Mouse (Mus musculus): ENCODE measurements around the gene Card10. TPM values are rescaled to one million over a fixed set of nuclear protein-coding genes. Genes with fewer than 3 reads are reported as not detected.

The Card10 gene
- polyA plus RNA-seq, 1 experiment = 42.9 TPM

DNA sequence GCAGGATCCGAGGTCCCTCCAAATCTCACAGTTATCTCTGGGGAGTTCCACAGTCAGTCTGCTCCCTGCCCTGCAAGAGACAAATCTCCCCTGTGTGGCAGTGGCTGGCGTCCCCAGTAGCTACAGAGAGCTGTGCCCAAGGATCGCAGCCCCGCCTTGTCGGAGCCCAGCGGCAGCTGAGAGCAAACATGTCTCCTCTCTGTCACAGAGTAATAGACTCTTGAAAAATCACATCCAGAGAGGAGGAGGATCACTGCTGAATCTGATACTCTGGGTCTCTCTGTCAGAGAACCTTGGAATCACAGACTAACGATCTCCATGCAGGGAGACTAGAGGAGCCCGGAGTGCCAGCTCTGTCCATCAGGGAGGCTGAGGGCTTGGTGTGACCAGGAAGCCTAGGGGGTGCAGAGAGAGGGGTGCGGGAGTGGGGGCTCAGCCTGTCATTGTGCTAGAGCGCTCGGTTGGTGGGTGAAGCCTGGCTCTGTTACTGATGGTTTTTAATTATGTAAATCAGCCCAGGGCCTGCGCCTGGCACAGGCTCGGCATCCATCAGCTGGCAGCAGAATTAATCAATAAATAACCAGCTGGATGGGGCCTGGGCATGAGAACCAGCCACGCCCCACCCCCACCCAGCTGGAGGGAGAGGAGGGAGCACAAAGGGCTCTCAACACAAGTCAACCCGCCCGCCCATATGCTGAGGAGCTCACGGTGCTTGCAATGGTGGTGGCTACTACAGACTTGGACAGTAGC, 67.2 kb downstream of the Card10 start:
- no peak for DNase-seq (ENCODE audit: low read depth)

DNA sequence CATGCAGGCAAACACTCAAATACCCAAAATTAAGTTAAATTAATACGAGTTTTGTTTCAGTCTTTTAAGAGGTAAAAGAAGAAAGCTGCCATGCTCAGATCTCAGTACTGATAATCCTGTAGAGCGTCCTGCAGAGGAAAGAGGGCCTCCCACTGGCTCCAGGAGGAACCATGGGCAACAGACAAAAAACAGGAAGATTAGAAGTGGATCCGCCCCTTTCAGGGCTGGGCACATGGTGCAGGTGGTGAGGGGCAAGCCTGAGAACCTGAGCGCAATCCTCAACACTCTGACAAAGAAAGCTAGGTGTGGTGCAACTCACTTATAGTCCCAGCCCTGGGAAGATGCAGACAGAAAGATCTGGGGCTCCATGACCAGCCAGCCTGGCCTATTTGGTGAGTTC, 71.0 kb downstream of the Card10 start:
- DNase-seq (ENCODE audit: low read depth) = no peak

DNA sequence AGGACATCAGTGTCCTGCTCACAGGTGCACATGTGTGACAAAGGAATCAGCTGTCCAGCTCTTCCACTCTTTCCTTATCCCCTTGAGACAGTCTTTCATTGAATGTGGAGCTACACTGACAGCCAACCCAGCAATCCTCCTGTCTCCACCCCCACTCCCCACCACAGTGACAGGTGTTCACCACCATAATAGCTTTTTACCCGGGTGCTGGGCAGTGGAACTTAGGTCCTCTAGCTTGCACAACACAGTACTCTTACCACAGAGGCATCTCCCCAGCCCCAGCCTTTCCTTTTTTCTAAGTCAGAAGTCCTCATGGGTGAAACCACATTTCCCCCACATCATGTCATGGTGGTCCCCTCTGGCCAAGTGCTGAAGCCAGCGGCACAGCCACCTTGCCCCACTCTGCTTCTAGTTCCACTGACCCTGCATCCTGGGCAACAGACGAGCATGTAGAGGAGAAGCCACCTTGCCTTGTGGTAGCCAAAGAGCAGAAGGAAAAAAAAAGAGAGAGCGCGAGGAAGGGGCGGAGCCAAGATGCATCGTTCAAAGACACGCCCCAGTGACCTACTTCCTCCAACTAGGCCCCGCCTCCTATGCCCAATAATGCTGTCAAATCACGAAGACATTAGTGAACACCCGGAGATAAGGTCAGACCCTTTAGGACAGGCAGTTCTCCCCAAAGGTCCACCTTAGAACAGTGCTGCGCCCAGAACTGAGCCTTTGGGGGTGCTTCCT, 72.4 kb downstream of the Card10 start:
- no peak for DNase-seq (ENCODE audit: low read depth)

DNA sequence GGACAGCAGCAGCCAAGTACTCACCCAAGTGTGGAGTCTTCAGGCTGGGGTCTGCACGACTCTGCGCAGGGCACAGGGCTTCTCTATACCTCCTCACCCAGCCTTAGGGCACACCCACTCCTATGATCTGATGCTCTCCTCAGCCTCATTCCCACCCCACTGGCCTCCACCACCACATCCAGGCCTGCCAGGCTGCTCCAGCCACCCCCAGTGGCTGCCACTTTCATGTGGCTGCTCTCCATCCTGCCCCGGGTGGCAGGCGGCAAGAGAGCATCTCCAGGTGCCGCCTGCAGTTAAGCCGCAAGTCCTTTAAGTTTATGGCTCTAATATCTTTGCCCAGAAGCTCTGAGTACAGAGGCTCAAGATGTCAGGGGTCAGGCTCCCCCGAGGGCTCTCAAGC, 76.1 kb downstream of the Card10 start:
- DNase-seq (ENCODE audit: low read depth) = no peak

Other genes with a start within 250 kb of the Card10 start
- gene Rac2, start 230.3 kb downstream of the Card10 start, polyA plus RNA-seq (2012; rRNA removed) = 24.7 and 25.5 TPM in 2 replicates
- 25.4 and 32.0 TPM in 2 replicates for gene Cyth4, start 206.0 kb downstream of the Card10 start, polyA plus RNA-seq (2012; rRNA removed)
- gene Elfn2, start 84.3 kb downstream of the Card10 start, polyA plus RNA-seq (2012; rRNA removed) = 0.16 and 0.32 TPM in 2 replicates
- 55.5 and 73.8 TPM in 2 replicates for gene Mfng, start 29.6 kb downstream of the Card10 start, polyA plus RNA-seq (2012; rRNA removed)
- gene Cdc42ep1, start 39.6 kb upstream of the Card10 start, polyA plus RNA-seq (2012; rRNA removed) = 80.3 and 115 TPM in 2 replicates
- gene Lgals2, start 52.5 kb upstream of the Card10 start, polyA plus RNA-seq (2012; rRNA removed) = 2.4 and 5.9 TPM in 2 replicates
- gene Gga1, start 74.1 kb upstream of the Card10 start, polyA plus RNA-seq (2012; rRNA removed) = 69.0 and 70.0 TPM in 2 replicates
- not detected in 2 replicates for gene Gm49510, start 96.6 kb upstream of the Card10 start, polyA plus RNA-seq (2012; rRNA removed)
- gene Sh3bp1, start 96.7 kb upstream of the Card10 start, polyA plus RNA-seq (2012; rRNA removed) = 23.4 and 24.5 TPM in 2 replicates
- 6.2 and 8.8 TPM in 2 replicates for gene Pdxp, start 110.9 kb upstream of the Card10 start, polyA plus RNA-seq (2012; rRNA removed)
- 1,886 and 3,971 TPM in 2 replicates for gene Lgals1, start 123.7 kb upstream of the Card10 start, polyA plus RNA-seq (2012; rRNA removed)
- gene Nol12, start 131.9 kb upstream of the Card10 start, polyA plus RNA-seq (2012; rRNA removed) = 28.1 and 30.2 TPM in 2 replicates
- gene Triobp, start 144.7 kb upstream of the Card10 start, polyA plus RNA-seq (2012; rRNA removed) = 57.0 and 69.1 TPM in 2 replicates
- 71.6 and 91.7 TPM in 2 replicates for gene H1f0, start 225.4 kb upstream of the Card10 start, polyA plus RNA-seq (2012; rRNA removed)
- 1.7 and 2.9 TPM in 2 replicates for gene Galr3, start 238.8 kb upstream of the Card10 start, polyA plus RNA-seq (2012; rRNA removed)

Data from gonadal fat pad, adult 2 months (tissue).